35 mouse cellular contexts compared by ENCODE assay signal in genomic region chr17:59774075-59774474, GRCm38 (mm10).
A peak's percentile ranks its signal among the peaks of the same experiment; 100 is the strongest.
DNase-seq lines count a peak whose midpoint lies in the region; ATAC-seq lines count a peak whose summit lies in the region.
"Had no signal": no experiment of that assay in that cellular context is flagged by ENCODE, and none has a peak within 500 bp of the region (broad histone marks: within the 10 kb centered on the region; RNA-seq: fewer than 3 reads in every experiment).

No protein-coding gene starts in this region.

- H3K4me3 ChIP-seq in midbrain, embryonic 15.5 days, result no peak overlapping the region
- H3K4me3 ChIP-seq in midbrain, embryonic 10.5 days, result no peak overlapping the region
- H3K4me3 ChIP-seq in embryonic facial prominence, embryonic 11.5 days (ENCODE audit: low read depth, low read length), result no peak overlapping the region
- H3K4me3 ChIP-seq: embryonic facial prominence, embryonic 12.5 days; forebrain, embryonic 10.5 days; forebrain, embryonic 15.5 days; heart, embryonic 10.5 days; heart, embryonic 15.5 days; hindbrain, embryonic 12.5 days; intestine, embryonic 15.5 days; layer of hippocampus, adult 2 months; limb, embryonic 15.5 days; neural tube, embryonic 15.5 days; stomach, embryonic 15.5 days had no signal

- H3K36me3 ChIP-seq in midbrain, embryonic 15.5 days (replicated peaks), result no peaks in the 10 kb centered on the region
- H3K36me3 ChIP-seq in midbrain, embryonic 10.5 days, result no peaks in the 10 kb centered on the region
- no peaks in the 10 kb centered on the region for H3K36me3 ChIP-seq in embryonic facial prominence, embryonic 11.5 days (replicated peaks; ENCODE audit: control insufficient read depth, insufficient read depth, low read depth, low read length)
- H3K36me3 ChIP-seq: embryonic facial prominence, embryonic 12.5 days; forebrain, embryonic 10.5 days; forebrain, embryonic 15.5 days; heart, embryonic 10.5 days; heart, embryonic 15.5 days; hindbrain, embryonic 12.5 days; intestine, embryonic 15.5 days; limb, embryonic 15.5 days; neural tube, embryonic 15.5 days; stomach, embryonic 15.5 days had no signal

- 37% methylated on average over 3 of the region's 3 CpGs for WGBS in midbrain, embryonic 15.5 days
- 79% methylated on average over 3 of the region's 3 CpGs for WGBS in midbrain, embryonic 10.5 days
- 42% methylated on average over 3 of the region's 3 CpGs for WGBS in embryonic facial prominence, embryonic 11.5 days

- no peak overlapping the region for H3K4me2 ChIP-seq in midbrain, embryonic 15.5 days
- H3K4me2 ChIP-seq in embryonic facial prominence, embryonic 11.5 days (ENCODE audit: low read depth, low read length), result no peak overlapping the region
- H3K4me2 ChIP-seq: embryonic facial prominence, embryonic 12.5 days; forebrain, embryonic 15.5 days; heart, embryonic 15.5 days; hindbrain, embryonic 12.5 days; intestine, embryonic 15.5 days; limb, embryonic 15.5 days; neural tube, embryonic 15.5 days; stomach, embryonic 15.5 days had no signal

- no peak overlapping the region for H3K27ac ChIP-seq in midbrain, embryonic 15.5 days
- no peak overlapping the region for H3K27ac ChIP-seq in midbrain, embryonic 10.5 days (replicated peaks)
- no peak overlapping the region for H3K27ac ChIP-seq in embryonic facial prominence, embryonic 11.5 days (replicated peaks; ENCODE audit: low read depth, low read length)
- H3K27ac ChIP-seq: embryonic facial prominence, embryonic 12.5 days; forebrain, embryonic 10.5 days; forebrain, embryonic 15.5 days; heart, embryonic 10.5 days; heart, embryonic 15.5 days; hindbrain, embryonic 12.5 days; hindbrain, postnatal 0 days; intestine, embryonic 15.5 days; layer of hippocampus, adult 2 months; limb, embryonic 15.5 days; liver, embryonic 14.5 days; macrophage; neural tube, embryonic 15.5 days; stomach, embryonic 15.5 days had no signal

- H3K27me3 ChIP-seq in midbrain, embryonic 15.5 days (replicated peaks), result no peaks in the 10 kb centered on the region
- no peaks in the 10 kb centered on the region for H3K27me3 ChIP-seq in midbrain, embryonic 10.5 days (ENCODE audit: low read depth, poor library complexity, severe bottlenecking)
- H3K27me3 ChIP-seq in embryonic facial prominence, embryonic 11.5 days (ENCODE audit: control insufficient read depth, insufficient read depth, low read length), result no peaks in the 10 kb centered on the region
- H3K27me3 ChIP-seq: embryonic facial prominence, embryonic 12.5 days; forebrain, embryonic 15.5 days; heart, embryonic 15.5 days; hindbrain, embryonic 12.5 days; intestine, embryonic 15.5 days; limb, embryonic 15.5 days; neural tube, embryonic 15.5 days; stomach, embryonic 15.5 days had no signal

- H3K9ac ChIP-seq in midbrain, embryonic 15.5 days, result no peak overlapping the region
- H3K9ac ChIP-seq in embryonic facial prominence, embryonic 11.5 days (replicated peaks; ENCODE audit: low read length), result no peak overlapping the region
- H3K9ac ChIP-seq: embryonic facial prominence, embryonic 12.5 days; forebrain, embryonic 15.5 days; heart, embryonic 15.5 days; hindbrain, embryonic 12.5 days; intestine, embryonic 15.5 days; limb, embryonic 15.5 days; liver, embryonic 14.5 days; neural tube, embryonic 15.5 days; stomach, embryonic 15.5 days had no signal

- H3K9me3 ChIP-seq in midbrain, embryonic 15.5 days, result no peaks in the 10 kb centered on the region
- H3K9me3 ChIP-seq in midbrain, embryonic 10.5 days (replicated peaks), result no peaks in the 10 kb centered on the region
- no peaks in the 10 kb centered on the region for H3K9me3 ChIP-seq in embryonic facial prominence, embryonic 11.5 days (replicated peaks; ENCODE audit: control insufficient read depth, low read length)
- H3K9me3 ChIP-seq: embryonic facial prominence, embryonic 12.5 days; forebrain, embryonic 10.5 days; forebrain, embryonic 15.5 days; heart, embryonic 10.5 days; heart, embryonic 15.5 days; hindbrain, embryonic 12.5 days; intestine, embryonic 15.5 days; limb, embryonic 15.5 days; neural tube, embryonic 15.5 days; stomach, embryonic 15.5 days had no signal

- DNase-seq in midbrain, embryonic 10.5 days (ENCODE audit: low spot score), result no peak
- DNase-seq in embryo, embryonic 10.5 days (ENCODE audit: low spot score), result peak; percentile 27
- peak; percentile 49 for DNase-seq in embryonic facial prominence, embryonic 11.5 days (ENCODE audit: low spot score)
- DNase-seq in urinary bladder, postnatal 14 days (ENCODE audit: low spot score), result no peak
- no peak for DNase-seq in left cerebral cortex, adult 8-10 months (ENCODE audit: low spot score in 2 of 2)
- DNase-seq: adrenal gland, postnatal 25 days; B cell, adult 2 months; cerebellum, adult 8-10 months; cerebellum, postnatal 36 days; gastrocnemius, postnatal 25 days; heart, adult 11 months; heart, postnatal 36 days; kidney, adult 2 months; kidney, postnatal 36 days; left cerebral cortex, postnatal 4 days; lung, adult 2 months; lung, postnatal 10 days; retina, postnatal 1 day; right cerebral cortex, postnatal 14 days; thymus, postnatal 14 days had no signal

- ATAC-seq in midbrain, embryonic 15.5 days (replicated peaks), result peak; percentile 73
- 0 out of 2 replicates have a peak, but pooled peaks have one; percentile 23 for ATAC-seq in embryonic facial prominence, embryonic 11.5 days (replicated peaks; ENCODE audit: insufficient number of reproducible peaks, low FRiP score, low TSS enrichment, low read depth)
- ATAC-seq: forebrain, embryonic 15.5 days; hindbrain, postnatal 0 days; intestine, embryonic 15.5 days had no signal

- H3K4me1 ChIP-seq in midbrain, embryonic 15.5 days, result no peaks in the 10 kb centered on the region
- H3K4me1 ChIP-seq in midbrain, embryonic 10.5 days, result no peaks in the 10 kb centered on the region
- H3K4me1 ChIP-seq in embryonic facial prominence, embryonic 11.5 days (ENCODE audit: control insufficient read depth, insufficient read depth, low read length), result no peaks in the 10 kb centered on the region
- H3K4me1 ChIP-seq: embryonic facial prominence, embryonic 12.5 days; forebrain, embryonic 10.5 days; forebrain, embryonic 15.5 days; heart, embryonic 10.5 days; heart, embryonic 15.5 days; hindbrain, embryonic 12.5 days; intestine, embryonic 15.5 days; limb, embryonic 15.5 days; neural tube, embryonic 15.5 days; stomach, embryonic 15.5 days had no signal

Comparison
In these comparisons a context has a peak if more than half of its experiments do, and no peak if none do; other contexts are left out.
1. DNase-seq: peak in embryo, embryonic 10.5 days (single experiment) and embryonic facial prominence, embryonic 11.5 days (single experiment); none in midbrain, embryonic 10.5 days (single experiment), urinary bladder, postnatal 14 days (single experiment) and left cerebral cortex, adult 8-10 months (0 of 2).